Mouse (Mus musculus) heart, adult 2 months (tissue): Measurements from ENCODE around the gene Copa.

Experiments
- CTCF ChIP-seq: fragments of 200-600 bp; IDR thresholded peaks from 2 replicates; pipeline ENCODE4 v1.8.1; 2022; ENCODE audit warnings: antibody characterized with exemption, mild to moderate bottlenecking, moderate library complexity
- POLR2A ChIP-seq: fragments of 200-500 bp; IDR thresholded peaks from 2 replicates; pipeline ENCODE4 v1.6.1; 2011; ENCODE audit warnings: mild to moderate bottlenecking, low read depth, low read length, control low read depth; ENCODE audit not compliant: insufficient read depth

GRCm38 (mm10) chr1:172159970-172160369, 77.6 kb downstream of the Copa start:
- no peak for TF ChIP-seq POLR2A
- no peak for TF ChIP-seq CTCF
